Mouse (Mus musculus): Measurements from ENCODE around the gene Ildr1. TPM values are rescaled to one million over a fixed set of nuclear protein-coding genes. Genes with fewer than 3 reads are reported as not detected.

The Ildr1 gene
- total RNA-seq, 1 experiment: 12.8 TPM

- Histone ChIP-seq H3K36me3 (ENCODE audit: control insufficient read depth, insufficient read depth, low read length, poor library complexity, severe bottlenecking) (no peaks in the 10 kb centered on the region), H3K9ac (ENCODE audit: insufficient read depth, low read depth, low read length, poor library complexity, severe bottlenecking) (no peak overlapping the region), H3K4me3 (ENCODE audit: insufficient read depth in 1 of 2, low read depth in 1 of 2, low read length in 2 of 2, poor library complexity in 1 of 2, severe bottlenecking in 1 of 2) (no peak overlapping the region), H3K4me1 (ENCODE audit: control insufficient read depth in 2 of 2, insufficient read depth in 2 of 2, low read length in 2 of 2, poor library complexity in 1 of 2) (no peaks in the 10 kb centered on the region), H3K27ac (ENCODE audit: insufficient read depth, low read depth, low read length, poor library complexity, severe bottlenecking) (no peak overlapping the region), H3K9me3 (ENCODE audit: control insufficient read depth, insufficient read depth, low read depth, low read length) (no peaks in the 10 kb centered on the region)
- DNase-seq (ENCODE audit: low read depth, low spot score): peak; percentile 38
- no peak for TF ChIP-seq HCFC1 (IDR thresholded peaks at IDR 0.05; ENCODE audit: borderline replicate concordance, insufficient read depth, low read length)
- TF ChIP-seq ZC3H11A (IDR thresholded peaks at IDR 0.05; ENCODE audit: borderline replicate concordance, low read depth, low read length): no peak
- no peak for TF ChIP-seq CHD2 (IDR thresholded peaks at IDR 0.05; ENCODE audit: low read depth, low read length)
- TF ChIP-seq MAFK (IDR thresholded peaks at IDR 0.05; ENCODE audit: insufficient read depth, low read depth, low read length): no peak
- no peak for TF ChIP-seq ZNF384 (IDR thresholded peaks at IDR 0.05; ENCODE audit: low read depth, low read length)
- in situ Hi-C loops (cut with MboI; ENCODE audit: low sequenced_read_pairs in 2 of 2, unreplicated experiment in 2 of 2): no loop called here
Measured at GRCm38 (mm10) chr16:36747068-36747467, 53.3 kb downstream of the Ildr1 start.

- no peaks in the 10 kb centered on the region for H3K36me3 ChIP-seq (ENCODE audit: control insufficient read depth, insufficient read depth, low read length, poor library complexity, severe bottlenecking)
- H3K9ac ChIP-seq (ENCODE audit: insufficient read depth, low read depth, low read length, poor library complexity, severe bottlenecking): no peak overlapping the region
- H3K27ac ChIP-seq (ENCODE audit: insufficient read depth, low read depth, low read length, poor library complexity, severe bottlenecking): no peak overlapping the region
- no peaks in the 10 kb centered on the region for H3K4me1 ChIP-seq (ENCODE audit: control insufficient read depth in 2 of 2, insufficient read depth in 2 of 2, low read length in 2 of 2, poor library complexity in 1 of 2)
- H3K9me3 ChIP-seq (ENCODE audit: control insufficient read depth, insufficient read depth, low read depth, low read length): no peaks in the 10 kb centered on the region
- in situ Hi-C loops (cut with MboI; ENCODE audit: low sequenced_read_pairs in 2 of 2, unreplicated experiment in 2 of 2): no loop called here
- no peak for TF ChIP-seq HCFC1 (IDR thresholded peaks at IDR 0.05; ENCODE audit: borderline replicate concordance, insufficient read depth, low read length)
- no peak for DNase-seq (ENCODE audit: low read depth, low spot score)
- no peak overlapping the region for H3K4me3 ChIP-seq (ENCODE audit: insufficient read depth in 1 of 2, low read depth in 1 of 2, low read length in 2 of 2, poor library complexity in 1 of 2, severe bottlenecking in 1 of 2)
Measured at GRCm38 (mm10) chr16:36747767-36748166, 54.0 kb downstream of the Ildr1 start.

DNA sequence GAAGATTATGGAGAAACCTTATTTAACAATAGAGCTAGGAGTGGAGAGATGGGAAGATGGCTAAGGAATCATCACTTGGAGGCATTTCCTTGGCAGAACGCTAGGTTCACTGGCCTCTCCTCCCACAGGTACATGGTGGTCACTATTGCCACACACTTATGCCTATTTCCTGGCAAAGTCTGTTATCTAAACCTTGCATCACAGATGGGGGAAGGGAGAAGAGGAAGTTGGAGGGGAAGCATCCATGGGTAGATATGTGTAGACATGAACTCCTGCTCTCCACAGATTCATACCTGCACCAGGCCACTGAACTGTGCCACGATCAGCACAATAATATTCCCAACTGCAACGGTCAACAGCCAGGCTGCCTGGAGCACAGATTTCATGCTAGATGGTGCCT lies 58.2 kb downstream of the Ildr1 start:
- H3K9ac ChIP-seq (ENCODE audit: insufficient read depth, low read depth, low read length, poor library complexity, severe bottlenecking): no peak overlapping the region
- H3K9me3 ChIP-seq (ENCODE audit: control insufficient read depth, insufficient read depth, low read depth, low read length): no peaks in the 10 kb centered on the region
- H3K27ac ChIP-seq (ENCODE audit: insufficient read depth, low read depth, low read length, poor library complexity, severe bottlenecking): no peak overlapping the region
- in situ Hi-C loops (cut with MboI; ENCODE audit: low sequenced_read_pairs in 2 of 2, unreplicated experiment in 2 of 2): no loop called here
- no peak overlapping the region for H3K4me3 ChIP-seq (ENCODE audit: insufficient read depth in 1 of 2, low read depth in 1 of 2, low read length in 2 of 2, poor library complexity in 1 of 2, severe bottlenecking in 1 of 2)
- no peak for DNase-seq (ENCODE audit: low read depth, low spot score)
- H3K4me1 ChIP-seq (ENCODE audit: control insufficient read depth in 2 of 2, insufficient read depth in 2 of 2, low read length in 2 of 2, poor library complexity in 1 of 2): no peaks in the 10 kb centered on the region
- TF ChIP-seq HCFC1 (IDR thresholded peaks at IDR 0.05; ENCODE audit: borderline replicate concordance, insufficient read depth, low read length) (no peak), CHD2 (IDR thresholded peaks at IDR 0.05; ENCODE audit: low read depth, low read length) (no peak), MAFK (IDR thresholded peaks at IDR 0.05; ENCODE audit: insufficient read depth, low read depth, low read length) (no peak), ZNF384 (IDR thresholded peaks at IDR 0.05; ENCODE audit: low read depth, low read length) (no peak), ZC3H11A (IDR thresholded peaks at IDR 0.05; ENCODE audit: borderline replicate concordance, low read depth, low read length) (no peak)
- H3K36me3 ChIP-seq (ENCODE audit: control insufficient read depth, insufficient read depth, low read length, poor library complexity, severe bottlenecking): no peaks in the 10 kb centered on the region

- in situ Hi-C loops (cut with MboI; ENCODE audit: low sequenced_read_pairs in 2 of 2, unreplicated experiment in 2 of 2): no loop called here
- no peaks in the 10 kb centered on the region for H3K36me3 ChIP-seq (ENCODE audit: control insufficient read depth, insufficient read depth, low read length, poor library complexity, severe bottlenecking)
- H3K9me3 ChIP-seq (ENCODE audit: control insufficient read depth, insufficient read depth, low read depth, low read length): no peaks in the 10 kb centered on the region
- H3K4me3 ChIP-seq (ENCODE audit: insufficient read depth in 1 of 2, low read depth in 1 of 2, low read length in 2 of 2, poor library complexity in 1 of 2, severe bottlenecking in 1 of 2): peak overlapping the region in 1 of 2 experiments; percentile 5; a peak in 1 of 4 replicates
- TF ChIP-seq HCFC1 (IDR thresholded peaks at IDR 0.05; ENCODE audit: borderline replicate concordance, insufficient read depth, low read length) (no peak), MAFK (IDR thresholded peaks at IDR 0.05; ENCODE audit: insufficient read depth, low read depth, low read length) (no peak), ZNF384 (IDR thresholded peaks at IDR 0.05; ENCODE audit: low read depth, low read length) (no peak), CHD2 (IDR thresholded peaks at IDR 0.05; ENCODE audit: low read depth, low read length) (no peak), ZC3H11A (IDR thresholded peaks at IDR 0.05; ENCODE audit: borderline replicate concordance, low read depth, low read length) (no peak)
- no peak overlapping the region for H3K9ac ChIP-seq (ENCODE audit: insufficient read depth, low read depth, low read length, poor library complexity, severe bottlenecking)
- no peak for DNase-seq (ENCODE audit: low read depth, low spot score)
- no peak overlapping the region for H3K27ac ChIP-seq (ENCODE audit: insufficient read depth, low read depth, low read length, poor library complexity, severe bottlenecking)
- 0 out of 4 replicates have a peak, but pooled peaks cover 0 to 3% of the 10 kb centered on the region in 2 experiments for H3K4me1 ChIP-seq (ENCODE audit: control insufficient read depth in 2 of 2, insufficient read depth in 2 of 2, low read length in 2 of 2, poor library complexity in 1 of 2)
Measured at GRCm38 (mm10) chr16:36770191-36770771, 76.5 kb downstream of the Ildr1 start.

DNA sequence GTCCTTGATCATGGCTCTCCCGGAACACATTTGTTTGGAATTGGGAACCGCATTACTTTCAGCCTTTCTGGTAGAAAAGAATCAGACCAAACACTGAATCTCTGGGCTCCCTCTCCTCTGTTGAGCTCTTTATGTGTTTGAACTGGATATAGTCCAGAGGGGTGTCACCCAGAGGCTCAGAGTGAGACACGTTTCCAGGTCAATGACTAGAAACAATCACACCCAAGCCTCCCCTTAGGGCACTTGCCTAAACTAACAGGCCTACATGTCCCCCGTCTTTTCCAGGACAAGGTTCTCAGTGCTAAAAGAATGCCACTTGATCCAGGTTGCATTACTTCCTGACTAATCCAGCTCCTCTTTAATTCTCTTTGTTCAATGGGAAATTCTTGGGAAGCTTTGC lies 77.1 kb downstream of the Ildr1 start:
- in situ Hi-C loops (cut with MboI; ENCODE audit: low sequenced_read_pairs in 2 of 2, unreplicated experiment in 2 of 2): no loop called here
- H3K4me1 ChIP-seq (ENCODE audit: control insufficient read depth in 2 of 2, insufficient read depth in 2 of 2, low read length in 2 of 2, poor library complexity in 1 of 2): 0 out of 4 replicates have a peak, but pooled peaks cover 0 to 3% of the 10 kb centered on the region in 2 experiments
- TF ChIP-seq ZNF384 (IDR thresholded peaks at IDR 0.05; ENCODE audit: low read depth, low read length) (no peak), CHD2 (IDR thresholded peaks at IDR 0.05; ENCODE audit: low read depth, low read length) (no peak), MAFK (IDR thresholded peaks at IDR 0.05; ENCODE audit: insufficient read depth, low read depth, low read length) (no peak), HCFC1 (IDR thresholded peaks at IDR 0.05; ENCODE audit: borderline replicate concordance, insufficient read depth, low read length) (no peak), ZC3H11A (IDR thresholded peaks at IDR 0.05; ENCODE audit: borderline replicate concordance, low read depth, low read length) (no peak)
- H3K9ac ChIP-seq (ENCODE audit: insufficient read depth, low read depth, low read length, poor library complexity, severe bottlenecking): no peak overlapping the region
- H3K4me3 ChIP-seq (ENCODE audit: insufficient read depth in 1 of 2, low read depth in 1 of 2, low read length in 2 of 2, poor library complexity in 1 of 2, severe bottlenecking in 1 of 2): no peak overlapping the region
- H3K27ac ChIP-seq (ENCODE audit: insufficient read depth, low read depth, low read length, poor library complexity, severe bottlenecking): no peak overlapping the region
- no peaks in the 10 kb centered on the region for H3K9me3 ChIP-seq (ENCODE audit: control insufficient read depth, insufficient read depth, low read depth, low read length)
- no peak for DNase-seq (ENCODE audit: low read depth, low spot score)
- no peaks in the 10 kb centered on the region for H3K36me3 ChIP-seq (ENCODE audit: control insufficient read depth, insufficient read depth, low read length, poor library complexity, severe bottlenecking)

Data from ES-E14 (cell line).